Mouse (Mus musculus): ENCODE data around the gene Ctsl.
A peak's percentile ranks its signal among the peaks of the same experiment; 100 is the strongest.

The Ctsl gene

DNA sequence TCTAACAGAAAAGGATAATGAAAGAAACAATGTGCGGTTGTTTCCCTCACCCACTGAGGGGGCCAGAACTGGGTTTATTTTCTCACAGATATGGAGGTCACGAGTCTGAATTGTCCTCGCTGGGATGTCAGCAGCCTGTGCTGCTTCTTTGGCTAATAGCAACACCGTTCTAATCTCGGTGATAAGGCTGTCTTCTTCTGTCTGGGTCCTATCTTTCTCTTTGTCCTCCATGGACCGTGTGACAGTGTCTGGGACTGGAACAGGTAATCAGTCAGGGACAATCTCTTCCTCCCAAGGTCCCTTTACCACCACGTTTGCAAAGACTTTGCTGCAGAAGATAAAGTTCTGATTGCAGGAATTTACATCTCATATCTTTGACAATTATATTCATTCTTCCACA lies 4.5 kb upstream of the Ctsl start:
- no peak for DNase-seq (ENCODE audit: extremely low read depth, low read depth)

DNA sequence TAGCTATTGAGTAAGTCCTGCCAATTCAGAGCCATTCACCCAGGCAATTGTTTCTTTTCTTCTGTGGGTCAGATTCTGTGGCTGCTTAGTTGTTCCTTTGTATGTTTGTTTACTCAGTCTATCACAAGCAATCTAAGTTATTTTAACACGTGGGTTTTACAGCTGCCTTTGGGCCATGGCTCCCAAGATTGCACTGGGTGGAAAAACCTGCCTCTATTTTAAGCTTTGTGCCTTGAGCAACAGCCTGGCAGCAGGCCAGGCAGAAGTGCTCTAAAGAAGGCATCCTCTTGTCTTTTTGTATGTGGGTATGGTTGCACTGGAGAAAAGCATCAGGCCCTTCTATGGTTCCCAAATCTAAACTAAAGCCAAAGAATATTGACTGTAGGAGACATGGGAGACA lies 3.0 kb upstream of the Ctsl start:
- no peak for DNase-seq (ENCODE audit: extremely low read depth, low read depth)

DNA sequence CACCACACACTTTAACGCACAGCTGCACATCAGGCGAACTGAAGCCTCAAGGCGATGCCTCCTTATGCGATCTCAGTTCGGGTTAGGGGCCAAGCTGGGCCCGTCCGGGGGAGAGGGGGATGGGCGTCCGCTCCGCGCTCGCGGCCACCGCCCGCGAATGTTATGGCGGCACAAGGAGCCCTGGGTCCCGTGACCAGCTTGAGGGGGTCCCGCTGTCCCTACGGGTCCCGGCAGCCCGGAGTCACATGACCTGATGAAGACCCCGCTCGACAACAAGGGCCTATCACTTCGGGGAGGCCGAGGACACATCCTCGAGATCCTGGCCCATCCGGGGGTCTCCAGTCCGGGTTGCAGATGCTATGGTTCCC lies 901 bp downstream of the Ctsl start:
- no peak for DNase-seq (ENCODE audit: extremely low read depth, low read depth)

DNA sequence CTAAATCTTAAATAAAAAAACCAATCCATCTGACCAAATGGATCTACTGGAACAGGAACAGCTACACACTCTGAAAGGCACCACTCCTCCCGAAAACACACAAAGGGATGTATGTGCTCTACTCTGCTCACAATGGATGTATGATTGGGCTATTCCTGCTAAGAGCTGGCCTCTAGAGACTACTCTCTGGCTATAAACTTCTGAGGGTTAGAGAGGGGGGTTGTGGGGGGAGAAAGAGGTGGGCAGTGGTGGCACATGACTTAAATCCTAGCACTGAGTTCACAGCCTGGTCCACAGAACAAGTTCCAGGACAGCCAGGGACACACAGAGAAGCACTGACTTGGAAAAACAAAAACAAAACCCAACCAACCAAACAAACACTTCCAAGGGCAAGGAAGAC lies 2.1 kb downstream of the Ctsl start:
- DNase-seq (ENCODE audit: extremely low read depth, low read depth): no peak

DNA sequence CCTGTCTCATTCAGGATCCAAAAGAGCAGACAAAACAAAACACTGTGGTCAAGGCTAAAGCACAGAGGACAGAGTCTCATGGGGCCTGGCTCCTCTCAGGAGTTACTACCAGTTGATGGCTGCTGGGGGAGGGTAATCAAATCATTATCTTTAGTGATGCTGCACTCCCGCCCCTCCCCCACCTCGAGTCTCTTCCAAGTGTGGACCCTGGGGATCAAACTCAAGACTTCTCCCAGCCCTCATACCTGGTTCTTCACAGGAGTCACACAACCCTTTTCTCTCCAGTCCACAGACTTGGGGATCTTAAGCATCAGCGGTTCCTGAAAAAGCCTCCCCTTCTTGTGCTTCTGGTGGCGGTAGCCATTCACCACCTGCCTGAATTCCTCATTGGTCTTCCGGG lies 3.1 kb downstream of the Ctsl start:
- no peak for DNase-seq (ENCODE audit: extremely low read depth, low read depth)

DNA sequence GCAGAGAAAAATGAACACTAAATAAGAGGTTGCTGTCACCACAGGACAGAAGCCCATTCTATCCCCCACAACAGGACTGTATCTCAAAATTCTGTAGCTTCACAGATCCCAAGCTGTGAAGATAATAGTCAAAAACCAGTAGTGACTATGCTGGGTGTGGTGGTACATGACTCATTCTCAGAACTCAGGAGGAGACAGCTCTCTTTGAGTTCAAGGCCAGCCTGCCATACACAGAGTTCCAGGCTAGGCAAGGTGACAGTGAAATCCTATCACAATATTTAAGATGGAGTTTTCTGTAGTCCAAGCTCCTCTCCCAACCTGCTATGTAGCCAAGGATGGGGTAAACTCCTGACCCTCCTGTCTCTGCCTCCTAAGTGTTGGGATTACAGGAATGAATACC lies 5.4 kb downstream of the Ctsl start:
- DNase-seq (ENCODE audit: extremely low read depth, low read depth): no peak

DNA sequence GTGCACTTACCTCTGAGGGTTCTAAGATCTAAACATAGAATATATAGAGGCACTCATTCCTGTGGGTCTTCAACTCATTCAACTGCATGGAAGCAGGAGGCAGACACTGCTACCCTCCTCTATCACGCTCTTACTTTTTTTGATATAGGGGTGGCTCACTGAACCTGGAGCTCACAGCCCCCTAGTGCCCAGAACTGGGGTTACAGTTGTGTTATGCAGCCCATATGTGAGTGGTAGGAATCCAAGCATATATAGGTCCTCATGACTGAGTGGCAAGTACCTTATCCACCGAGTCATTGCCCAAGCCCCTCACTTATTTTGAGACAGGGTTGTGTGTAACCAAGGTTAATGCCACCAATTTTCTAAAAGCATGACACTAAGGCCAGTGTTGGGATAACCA lies 6.4 kb downstream of the Ctsl start:
- peak; percentile 55 for DNase-seq (ENCODE audit: extremely low read depth, low read depth)

DNA sequence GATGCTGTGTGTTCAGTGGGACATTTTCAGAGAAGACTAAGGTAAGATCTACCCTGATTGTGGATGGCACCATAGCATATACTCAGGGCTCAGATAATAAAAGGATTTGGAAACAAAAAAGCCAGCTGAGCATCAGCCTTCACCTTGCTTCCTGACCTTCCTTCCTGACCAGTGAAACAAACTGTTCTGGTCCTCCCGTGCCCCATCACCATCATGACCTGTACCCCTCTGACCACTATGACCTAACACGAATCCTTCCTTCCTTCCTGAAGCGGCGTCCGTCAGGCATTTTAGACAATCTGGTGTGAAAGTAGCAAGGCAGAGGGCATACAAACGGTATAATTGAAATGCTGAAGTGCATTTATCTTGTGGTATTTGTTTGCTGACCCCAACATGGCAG lies 8.6 kb downstream of the Ctsl start:
- DNase-seq (ENCODE audit: extremely low read depth, low read depth): no peak

DNA sequence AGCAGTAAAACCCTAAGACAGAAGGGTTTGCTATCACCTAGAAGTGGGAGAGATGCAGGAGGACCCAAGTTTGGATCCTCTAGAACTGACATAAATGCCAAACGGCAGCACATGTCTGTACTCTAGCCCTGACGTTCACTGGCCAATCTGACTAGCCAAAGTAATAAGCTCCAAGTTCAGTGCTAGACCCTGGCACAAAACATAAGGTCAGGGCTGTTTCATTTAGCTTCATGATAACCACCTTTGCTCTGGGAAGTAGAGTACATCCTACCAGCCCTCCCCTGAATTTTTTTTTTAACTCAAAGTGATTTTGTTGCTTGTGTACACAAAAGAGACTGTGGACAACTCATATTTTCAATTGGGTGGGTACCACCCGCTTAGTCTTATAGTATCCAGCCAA lies 9.7 kb downstream of the Ctsl start:
- DNase-seq (ENCODE audit: extremely low read depth, low read depth): no peak

DNA sequence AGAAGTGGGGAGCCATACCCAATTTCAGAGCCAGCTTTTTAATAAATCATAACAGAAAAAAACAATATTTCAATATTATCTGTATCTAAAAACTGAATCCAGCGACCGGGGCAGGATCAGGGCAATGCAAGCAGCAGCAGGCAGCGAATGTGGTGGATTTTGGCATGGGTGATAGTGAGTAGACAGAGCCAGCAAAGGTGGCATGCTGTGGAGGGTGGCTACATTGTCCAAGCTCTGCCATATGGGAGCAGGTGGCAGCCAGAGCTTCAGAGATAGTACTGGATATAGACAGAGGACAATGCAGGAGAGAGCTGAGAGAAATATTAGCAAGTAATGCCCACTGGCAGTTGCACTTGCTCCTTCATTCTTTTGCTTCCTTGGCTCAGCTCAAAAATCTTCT lies 11.0 kb downstream of the Ctsl start:
- no peak for DNase-seq (ENCODE audit: extremely low read depth, low read depth)

DNA sequence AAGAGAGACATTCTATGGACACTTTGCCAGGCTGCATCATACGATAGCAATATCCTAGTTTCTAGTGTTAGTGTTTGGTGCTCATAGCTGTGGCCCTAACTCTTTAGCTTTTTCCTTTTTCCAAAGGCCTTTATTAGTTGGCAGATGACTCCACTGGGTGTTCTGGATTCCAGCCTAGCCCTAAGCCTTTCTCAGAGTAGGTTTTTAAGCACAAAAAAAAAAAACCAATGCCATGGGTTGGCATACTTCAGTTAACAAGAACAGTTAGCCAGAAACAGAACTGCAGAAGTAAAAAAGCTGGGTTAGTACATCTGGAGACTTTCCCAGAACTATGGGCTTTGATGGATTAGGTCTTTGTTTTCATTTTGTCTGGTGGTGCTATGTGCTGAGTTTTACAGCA lies 12.2 kb downstream of the Ctsl start:
- no peak for DNase-seq (ENCODE audit: extremely low read depth, low read depth)

DNA sequence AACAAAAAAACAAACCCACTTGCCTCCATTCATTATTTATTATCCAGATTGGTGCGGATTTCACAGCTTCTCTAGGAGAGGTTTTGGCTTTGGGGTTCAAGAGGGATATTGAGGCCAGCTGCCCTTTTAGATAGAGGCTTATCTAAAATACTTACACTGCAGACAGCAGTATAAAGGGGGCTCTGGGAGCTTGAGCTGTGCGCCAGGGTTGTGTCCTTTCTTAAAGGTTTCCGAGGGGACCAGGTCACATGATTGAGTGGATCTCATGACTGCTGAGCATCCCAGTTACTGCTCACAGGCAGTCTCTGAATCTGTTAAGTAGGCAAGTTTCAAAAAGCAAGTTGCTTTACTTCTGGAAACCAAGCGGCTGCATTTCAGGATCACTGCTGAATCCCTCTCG lies 13.3 kb downstream of the Ctsl start:
- no peak for DNase-seq (ENCODE audit: extremely low read depth, low read depth)

DNA sequence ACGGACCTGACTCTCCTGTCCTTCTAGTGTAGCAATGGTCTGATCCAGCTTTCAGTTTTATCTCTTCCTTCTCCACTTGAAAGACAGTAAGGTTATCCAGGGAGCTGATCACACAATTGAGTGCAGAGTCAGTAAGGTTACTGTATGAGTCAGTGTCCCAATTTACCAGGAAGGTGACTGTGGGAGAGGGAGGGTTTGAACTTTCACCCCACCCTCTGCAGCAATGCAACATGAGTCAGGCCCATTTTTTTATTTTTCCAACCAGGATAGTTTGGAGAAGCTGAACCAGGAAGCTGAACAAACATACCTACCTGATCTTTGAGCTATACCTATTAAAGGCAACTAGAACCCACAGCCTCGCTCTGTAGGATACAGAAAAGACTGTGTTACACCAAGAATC lies 21.2 kb downstream of the Ctsl start:
- DNase-seq (ENCODE audit: extremely low read depth, low read depth): no peak

DNA sequence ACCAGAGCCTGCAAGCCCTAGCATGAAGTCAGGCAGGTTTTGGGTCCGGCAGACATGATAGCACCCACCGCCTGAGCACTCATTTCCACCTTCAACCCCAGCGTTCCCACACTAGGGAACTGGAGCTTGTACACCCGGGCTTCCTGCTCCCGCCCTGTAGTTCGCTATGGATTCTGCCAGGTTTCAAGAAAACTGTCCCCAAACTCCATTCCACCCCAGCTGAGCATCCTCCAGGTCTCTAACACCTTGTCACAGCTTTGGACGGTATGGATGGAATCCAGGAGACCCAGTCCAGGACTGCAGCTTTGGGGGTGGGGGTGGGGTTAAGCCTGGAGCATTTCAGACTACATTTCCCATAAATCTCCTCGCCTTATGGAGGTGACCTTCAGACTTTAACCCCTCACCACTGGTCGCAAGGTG lies 26.6 kb downstream of the Ctsl start:
- no peak for DNase-seq (ENCODE audit: extremely low read depth, low read depth)

DNA sequence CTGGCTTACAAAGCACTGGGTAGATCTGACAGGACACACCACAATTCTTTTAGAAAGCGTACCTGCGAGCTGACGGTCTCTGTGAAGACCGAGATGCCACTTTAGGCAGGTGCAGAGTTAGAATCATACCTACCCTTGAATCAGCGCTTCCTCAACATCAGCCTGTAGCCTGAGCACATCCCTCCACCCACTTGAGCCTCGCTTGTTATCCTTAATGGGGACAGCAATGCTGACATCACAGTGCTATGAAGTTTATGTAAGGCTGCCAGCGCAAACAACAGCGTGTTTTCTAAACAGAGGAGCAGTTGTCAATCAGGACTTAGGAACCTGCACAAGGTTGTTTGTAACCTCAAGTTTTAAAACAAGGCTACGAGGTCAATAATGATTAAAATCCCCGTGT lies 27.1 kb downstream of the Ctsl start:
- DNase-seq (ENCODE audit: extremely low read depth, low read depth): no peak

DNA sequence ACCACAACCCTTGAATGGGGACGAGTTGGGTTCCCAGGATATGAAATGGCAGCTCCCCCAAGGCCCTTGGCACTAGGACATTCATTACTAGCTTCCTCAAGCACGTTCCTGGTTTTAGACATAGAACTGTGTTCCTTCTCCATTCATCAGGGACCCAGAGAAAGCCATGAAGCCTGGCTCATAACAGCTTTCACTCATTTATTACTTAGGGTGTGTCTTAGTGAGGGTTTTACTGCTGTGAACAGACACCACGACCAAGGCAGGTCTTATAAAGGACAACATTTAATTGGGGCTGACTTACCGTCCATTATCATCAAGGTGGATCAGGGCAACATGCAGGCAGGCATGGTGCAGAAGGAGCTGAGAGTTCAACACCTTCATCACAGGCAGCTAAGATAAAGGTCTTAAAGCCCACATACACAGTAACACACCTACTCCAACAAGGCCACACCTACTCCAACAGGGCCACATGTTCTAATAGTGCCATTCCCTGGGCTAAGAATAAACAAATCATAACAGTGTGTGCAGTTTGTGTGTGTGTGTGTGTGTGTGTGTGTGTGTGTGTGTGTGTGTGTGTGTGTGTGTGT lies 35.1 kb downstream of the Ctsl start:
- no peak for DNase-seq (ENCODE audit: extremely low read depth, low read depth)

DNA sequence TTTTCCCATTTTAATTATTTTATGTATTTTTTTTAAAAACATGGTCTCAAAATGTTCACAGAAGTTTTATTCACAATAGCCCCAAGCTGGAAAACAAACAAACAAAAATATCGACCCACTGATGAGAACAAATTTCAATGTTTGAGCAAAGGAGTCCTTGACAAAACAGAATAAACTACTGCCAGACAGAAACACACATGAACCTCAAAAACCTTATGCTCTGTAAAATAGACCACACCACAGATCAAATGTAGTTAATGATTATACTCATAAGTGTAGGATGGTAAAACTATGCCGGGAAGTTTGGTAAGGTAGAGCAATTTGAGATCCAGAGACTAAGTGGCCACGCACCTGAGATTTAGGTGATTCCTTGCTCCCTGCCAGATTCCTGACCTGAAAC lies 37.6 kb downstream of the Ctsl start:
- no peak for DNase-seq (ENCODE audit: extremely low read depth, low read depth)

DNA sequence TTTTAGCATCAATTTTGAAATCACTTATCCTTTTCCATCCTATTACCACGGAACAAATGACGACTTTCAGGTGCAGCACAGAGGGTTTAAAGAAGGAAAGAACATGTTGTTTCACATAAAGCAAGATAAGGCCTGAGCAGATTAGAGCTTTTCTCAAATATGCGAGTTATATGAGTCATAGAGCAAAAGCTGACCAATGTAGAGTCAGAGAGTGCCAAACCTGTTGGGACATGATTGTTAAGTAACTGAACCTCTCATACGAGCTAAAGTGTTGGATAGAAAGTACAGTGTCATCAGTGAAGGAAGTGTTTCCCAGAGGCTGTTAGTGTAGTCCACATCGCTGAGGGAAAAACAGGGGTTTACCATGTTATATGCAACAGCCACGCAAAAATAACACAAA lies 38.4 kb downstream of the Ctsl start:
- DNase-seq (ENCODE audit: extremely low read depth, low read depth): no peak

DNA sequence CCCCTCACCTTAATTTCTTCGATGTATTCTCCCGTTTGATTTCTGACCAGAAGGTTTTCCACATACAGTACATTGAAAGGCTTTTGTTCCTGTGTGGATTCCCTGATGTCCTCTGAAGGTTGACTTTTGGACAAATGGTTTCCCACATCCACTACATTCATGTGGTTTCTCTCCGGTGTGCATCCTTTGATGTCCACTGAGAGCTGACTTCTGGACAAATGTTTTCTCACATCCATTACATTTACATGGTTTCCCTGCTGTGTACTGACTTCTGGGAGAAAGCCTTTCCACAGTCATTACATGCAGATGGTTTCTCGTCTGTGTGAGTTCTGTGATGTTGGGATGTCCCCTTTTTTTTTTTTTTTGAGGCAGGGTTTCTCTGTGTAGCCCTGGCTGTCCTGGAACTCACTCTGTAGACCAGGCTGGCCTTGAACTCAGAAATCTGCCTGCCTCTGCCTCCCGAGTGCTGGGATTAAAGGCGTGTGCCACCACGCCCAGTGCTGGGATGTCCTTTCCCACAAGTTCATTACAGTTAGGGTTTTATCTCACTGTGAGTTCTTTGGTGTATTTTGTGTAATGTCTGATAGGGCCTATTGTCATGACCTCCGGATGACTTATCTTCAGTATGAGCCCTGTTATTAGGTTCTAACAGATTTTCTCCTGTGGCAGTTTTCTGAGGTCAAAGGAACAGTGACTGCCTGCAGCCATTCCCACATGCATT lies 48.0 kb downstream of the Ctsl start:
- DNase-seq (ENCODE audit: extremely low read depth, low read depth): no peak

DNA sequence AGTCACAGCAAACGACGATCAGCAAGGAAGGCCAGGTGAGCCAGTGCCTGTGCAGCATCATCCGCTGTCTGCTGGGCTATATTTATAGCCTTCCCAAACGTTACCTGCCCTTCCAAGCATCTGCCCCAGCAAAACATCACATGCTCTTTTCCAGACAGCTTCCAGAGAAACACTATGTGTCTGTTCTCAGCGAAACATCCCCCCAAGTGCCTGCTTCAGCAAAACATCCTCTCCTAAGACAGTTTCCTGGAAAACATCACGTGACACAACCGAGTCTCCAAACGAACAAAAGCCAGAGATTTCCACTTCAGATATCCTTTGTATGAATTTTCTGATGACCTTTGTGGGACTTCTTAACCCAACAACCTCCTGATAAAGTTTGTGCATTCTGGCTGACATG lies 50.4 kb downstream of the Ctsl start:
- no peak for DNase-seq (ENCODE audit: extremely low read depth, low read depth)

DNA sequence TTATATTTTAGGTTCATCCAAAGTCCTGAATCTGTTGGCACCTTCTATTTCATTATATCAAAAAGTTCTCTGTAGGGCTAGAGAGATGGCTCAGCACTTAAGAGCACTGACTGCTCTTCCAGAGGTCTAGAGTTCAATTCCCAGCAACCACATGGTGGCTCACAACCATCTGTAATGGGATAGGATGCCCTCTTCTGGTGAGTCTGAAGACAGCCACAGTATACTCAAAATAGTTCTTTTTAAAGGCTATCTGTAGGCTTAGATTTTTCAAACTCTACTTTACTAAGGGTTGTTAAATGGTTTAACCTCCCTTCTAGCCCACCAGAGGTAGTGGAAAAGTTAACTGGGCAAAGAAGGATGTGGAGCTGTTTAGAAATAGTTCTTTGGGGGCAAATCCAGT lies 50.9 kb downstream of the Ctsl start:
- no peak for DNase-seq (ENCODE audit: extremely low read depth, low read depth)

DNA sequence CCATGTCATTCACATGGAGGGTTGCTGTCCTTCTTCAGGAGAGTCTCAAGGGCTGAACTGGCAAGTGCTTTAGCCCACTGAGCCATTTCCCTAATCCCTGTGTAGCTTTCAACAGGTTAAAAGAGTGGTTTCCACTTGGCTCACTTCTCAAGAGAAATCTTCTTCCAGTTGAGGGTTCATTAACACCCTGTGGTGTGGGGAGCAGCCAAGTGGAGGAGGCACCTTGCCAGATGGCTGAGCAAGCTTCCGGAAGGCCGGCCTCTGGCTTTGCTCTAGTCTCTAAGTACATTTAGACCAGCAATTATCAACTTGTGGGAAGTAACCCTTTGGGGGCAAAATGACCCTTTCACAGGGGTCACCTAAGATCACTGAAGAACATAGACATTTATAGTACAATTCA lies 52.3 kb downstream of the Ctsl start:
- DNase-seq (ENCODE audit: extremely low read depth, low read depth): no peak

DNA sequence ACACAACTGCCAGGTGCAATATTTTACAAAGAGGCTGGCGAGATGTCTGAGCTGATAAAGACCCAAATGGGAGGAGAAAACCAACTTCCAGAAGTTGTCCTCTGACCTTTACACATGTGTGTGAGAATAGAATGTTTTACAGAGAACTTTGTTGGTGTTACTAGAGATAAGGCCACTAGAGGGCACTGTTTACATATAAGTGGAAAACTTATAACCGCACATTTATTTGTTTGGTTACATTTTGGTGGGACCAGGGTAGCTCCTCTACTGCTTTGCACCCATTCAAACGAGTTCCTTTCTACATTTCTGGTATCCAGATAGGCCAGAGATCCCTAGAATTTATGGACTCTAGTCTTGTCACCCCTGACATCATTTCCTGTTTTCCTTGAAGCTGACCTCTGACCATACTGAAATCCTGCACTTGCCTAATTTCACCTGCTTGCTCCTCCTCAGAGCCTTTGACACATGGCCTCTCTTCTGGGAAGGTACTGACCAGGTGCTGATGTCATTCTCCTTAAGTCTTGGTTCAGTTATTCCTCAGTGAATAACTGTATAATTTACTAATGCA lies 55.1 kb downstream of the Ctsl start:
- peak; percentile 59 for DNase-seq (ENCODE audit: extremely low read depth, low read depth)
